Mouse (Mus musculus) neural tube, embryonic 12.5 days (tissue): ENCODE data around the gene Fam167b. TPM values are rescaled to one million over a fixed set of nuclear protein-coding genes. Genes with fewer than 3 reads are reported as not detected.

Experiments
- ATAC-seq: fragments of 200-750 bp; cut with Nextera tagmentation; 2 replicates; pipeline ENCODE4 v1.8.0; 2017; ENCODE audit warnings: low read depth, mild to moderate bottlenecking, moderate TSS enrichment, moderate library complexity; ENCODE audit not compliant: low FRiP score
- H3K27ac ChIP-seq: fragments of 300-500 bp; sonication (generic); 2 replicates; pipeline ENCODE4 v1.5.1; 2016
- H3K27me3 ChIP-seq: fragments of 300-500 bp; sonication (generic); replicated peaks from 2 replicates; pipeline ENCODE4 v1.6.1; 2016; ENCODE audit warnings: mild to moderate bottlenecking
- H3K36me3 ChIP-seq: fragments of 300-500 bp; sonication (generic); 2 replicates; pipeline ENCODE4 v1.6.1; 2016; ENCODE audit warnings: mild to moderate bottlenecking
- H3K4me1 ChIP-seq: fragments of 300-500 bp; sonication (generic); 2 replicates; pipeline ENCODE4 v1.6.1; 2016
- H3K4me2 ChIP-seq: fragments of 300-500 bp; sonication (generic); replicated peaks from 2 replicates; pipeline ENCODE4 v1.6.1; 2016; ENCODE audit warnings: mild to moderate bottlenecking
- H3K4me3 ChIP-seq: fragments of 300-500 bp; sonication (generic); 2 replicates; pipeline ENCODE4 v1.5.1; 2016
- H3K9ac ChIP-seq: fragments of 300-500 bp; sonication (generic); 2 replicates; pipeline ENCODE4 v1.6.1; 2016; ENCODE audit warnings: mild to moderate bottlenecking
- H3K9me3 ChIP-seq: fragments of 300-500 bp; sonication (generic); 2 replicates; pipeline ENCODE4 v1.6.1; 2016; ENCODE audit warnings: mild to moderate bottlenecking
- WGBS: fragments of 180-500 bp; shearing (Covaris S2); methylation state at CpG from one replicate; pipeline ENCODE4 v1.1.7; 2016; 5-methylcytosine and 5-hydroxymethylcytosine counted together
- polyA plus RNA-seq: library from polyadenylated mRNA; unstranded; fragments of >200 nt; fragmentation: Nextera tagmentation; extraction: Ambion mirVana; gene quantifications from 2 replicates; pipeline ENCODE4 v1.2.1, GENCODE M21; 2016

Gene Fam167b
- polyA plus RNA-seq, 1 experiment from 2014 or later: 1.5 TPM

GRCm38 (mm10) chr4:129618786-129619691, 40.7 kb upstream of the Fam167b start, which contains the start of gene Iqcc:
Gene Iqcc (minus strand): TSS chr4:129619099.
- peaks cover 19% of the 10 kb centered on the region; the same call in 1 of the 2 replicates for H3K36me3 ChIP-seq
- no peaks in the 10 kb centered on the region for H3K9me3 ChIP-seq
- H3K27me3 ChIP-seq: no peaks in the 10 kb centered on the region
- H3K9ac ChIP-seq: peak within 1 kb of the TSS; percentile 67
- H3K4me1 ChIP-seq: peaks cover 19% of the 10 kb centered on the region
- WGBS: 6% methylated on average over 44 of the region's 44 CpGs
- H3K27ac ChIP-seq: 0 out of 2 replicates have a peak within 1 kb of the TSS, but pooled peaks have one; percentile 1
- peak; percentile 82 for ATAC-seq
- peak within 1 kb of the TSS; percentile 46 for H3K4me3 ChIP-seq
- H3K4me2 ChIP-seq: peak within 1 kb of the TSS; percentile 85

- Histone ChIP-seq H3K9me3 (no peaks in the 10 kb centered on the region), H3K36me3 (peaks cover 19% of the 10 kb centered on the region; the same call in 1 of the 2 replicates), H3K9ac (peak overlapping the region; percentile 67; the same call in 1 of the 2 replicates), H3K27me3 (no peaks in the 10 kb centered on the region), H3K4me1 (peaks cover 17% of the 10 kb centered on the region), H3K4me3 (peak overlapping the region; percentile 46), H3K4me2 (peak overlapping the region; percentile 85), H3K27ac (no peak overlapping the region)
- WGBS: 93% methylated on average over 5 of the region's 5 CpGs
- ATAC-seq: no peak
Observed at GRCm38 (mm10) chr4:129618031-129618430, 39.7 kb upstream of the Fam167b start.

GRCm38 (mm10) chr4:129617121-129617641, 38.8 kb upstream of the Fam167b start:
- 97% methylated on average over 7 of the region's 7 CpGs for WGBS
- no peak overlapping the region for H3K4me3 ChIP-seq
- ATAC-seq: no peak
- H3K4me1 ChIP-seq: peaks cover 8% of the 10 kb centered on the region
- H3K27me3 ChIP-seq: no peaks in the 10 kb centered on the region
- no peak overlapping the region for H3K4me2 ChIP-seq
- H3K9ac ChIP-seq: no peak overlapping the region
- no peaks in the 10 kb centered on the region for H3K9me3 ChIP-seq
- no peak overlapping the region for H3K27ac ChIP-seq
- H3K36me3 ChIP-seq: peaks cover 19% of the 10 kb centered on the region; the same call in 1 of the 2 replicates

- Histone ChIP-seq H3K4me3 (no peak overlapping the region), H3K4me1 (peaks cover 8% of the 10 kb centered on the region), H3K4me2 (no peak overlapping the region), H3K36me3 (peaks cover 19% of the 10 kb centered on the region; the same call in 1 of the 2 replicates), H3K9ac (no peak overlapping the region), H3K27ac (no peak overlapping the region), H3K27me3 (no peaks in the 10 kb centered on the region), H3K9me3 (no peaks in the 10 kb centered on the region)
- WGBS: 93% methylated on average over 3 of the region's 3 CpGs
- no peak for ATAC-seq
Observed at GRCm38 (mm10) chr4:129616631-129617030, 38.3 kb upstream of the Fam167b start.

GRCm38 (mm10) chr4:129615801-129616290, 37.5 kb upstream of the Fam167b start:
- H3K9me3 ChIP-seq: no peaks in the 10 kb centered on the region
- no peak for ATAC-seq
- no peak overlapping the region for H3K27ac ChIP-seq
- H3K4me3 ChIP-seq: no peak overlapping the region
- no peaks in the 10 kb centered on the region for H3K27me3 ChIP-seq
- no peak overlapping the region for H3K9ac ChIP-seq
- peaks cover 19% of the 10 kb centered on the region; the same call in 1 of the 2 replicates for H3K36me3 ChIP-seq
- H3K4me2 ChIP-seq: no peak overlapping the region
- H3K4me1 ChIP-seq: peaks cover 8% of the 10 kb centered on the region
- WGBS: 89% methylated on average over 9 of the region's 9 CpGs

- no peak for ATAC-seq
- H3K36me3 ChIP-seq: peaks cover 23% of the 10 kb centered on the region
- H3K9ac ChIP-seq: no peak within 1 kb of the TSS
- H3K4me1 ChIP-seq: peaks cover 8% of the 10 kb centered on the region
- no peak within 1 kb of the TSS for H3K27ac ChIP-seq
- H3K9me3 ChIP-seq: no peaks in the 10 kb centered on the region
- no peaks in the 10 kb centered on the region for H3K27me3 ChIP-seq
- 83% methylated on average over 6 of the region's 6 CpGs for WGBS
- H3K4me3 ChIP-seq: no peak within 1 kb of the TSS
- H3K4me2 ChIP-seq: no peak within 1 kb of the TSS
Observed at GRCm38 (mm10) chr4:129614093-129614492, 35.7 kb upstream of the Fam167b start, which contains the start of gene Dcdc2b. Gene Dcdc2b (minus strand): TSS chr4:129614257.

- H3K9me3 ChIP-seq: no peaks in the 10 kb centered on the region
- peaks cover 27% of the 10 kb centered on the region for H3K36me3 ChIP-seq
- no peak overlapping the region for H3K4me2 ChIP-seq
- ATAC-seq: peak; percentile 41; the same call in 1 of the 2 replicates
- WGBS: 67% methylated on average over 4 of the region's 4 CpGs
- no peak overlapping the region for H3K27ac ChIP-seq
- no peaks in the 10 kb centered on the region for H3K27me3 ChIP-seq
- H3K9ac ChIP-seq: no peak overlapping the region
- no peak overlapping the region for H3K4me3 ChIP-seq
- H3K4me1 ChIP-seq: no peaks in the 10 kb centered on the region
Observed at GRCm38 (mm10) chr4:129610472-129610871, 32.1 kb upstream of the Fam167b start.

GRCm38 (mm10) chr4:129610026-129610425, 31.7 kb upstream of the Fam167b start:
- Histone ChIP-seq H3K27me3 (no peaks in the 10 kb centered on the region), H3K27ac (no peak overlapping the region), H3K36me3 (peaks cover 30% of the 10 kb centered on the region), H3K9ac (no peak overlapping the region), H3K4me2 (no peak overlapping the region), H3K4me3 (no peak overlapping the region), H3K9me3 (no peaks in the 10 kb centered on the region), H3K4me1 (no peaks in the 10 kb centered on the region)
- 63% methylated on average over 4 of the region's 4 CpGs for WGBS
- no peak for ATAC-seq

- Histone ChIP-seq H3K9me3 (no peaks in the 10 kb centered on the region), H3K27ac (no peak overlapping the region), H3K4me1 (no peaks in the 10 kb centered on the region), H3K4me2 (no peak overlapping the region), H3K36me3 (peaks cover 38% of the 10 kb centered on the region), H3K4me3 (no peak overlapping the region), H3K9ac (0 out of 2 replicates have a peak overlapping the region, but pooled peaks have one; percentile 13), H3K27me3 (no peaks in the 10 kb centered on the region)
- 84% methylated on average over 12 of the region's 12 CpGs for WGBS
- 0 out of 2 replicates have a peak, but pooled peaks have one; percentile 14 for ATAC-seq
Observed at GRCm38 (mm10) chr4:129609139-129609631, 30.8 kb upstream of the Fam167b start.

- Histone ChIP-seq H3K27me3 (no peaks in the 10 kb centered on the region), H3K4me1 (no peaks in the 10 kb centered on the region), H3K4me2 (no peak overlapping the region), H3K9me3 (no peaks in the 10 kb centered on the region), H3K4me3 (no peak overlapping the region), H3K27ac (no peak overlapping the region), H3K36me3 (peaks cover 44% of the 10 kb centered on the region), H3K9ac (no peak overlapping the region)
- ATAC-seq: peak; percentile 74
- WGBS: 39% methylated on average over 7 of the region's 7 CpGs
Observed at GRCm38 (mm10) chr4:129608426-129609025, 30.2 kb upstream of the Fam167b start.

GRCm38 (mm10) chr4:129600233-129601158, 22.1 kb upstream of the Fam167b start, which contains the start of the genes Eif3i and Tmem234:
Gene Eif3i (minus strand): TSS chr4:129600648.
Gene Tmem234 (plus strand): TSS chr4:129600668.
- H3K4me2 ChIP-seq: peak within 1 kb of the TSS; percentile 91
- WGBS: under 1% methylated on average over 74 of the region's 74 CpGs
- peak within 1 kb of the TSS; percentile 70 for H3K9ac ChIP-seq
- H3K9me3 ChIP-seq: no peaks in the 10 kb centered on the region
- H3K36me3 ChIP-seq: peaks cover 52% of the 10 kb centered on the region
- no peaks in the 10 kb centered on the region for H3K27me3 ChIP-seq
- peak within 1 kb of the TSS; percentile 33; the same call in 1 of the 2 replicates for H3K27ac ChIP-seq
- peak within 1 kb of the TSS; percentile 93 for H3K4me3 ChIP-seq
- peaks cover 27% of the 10 kb centered on the region for H3K4me1 ChIP-seq
- peak; percentile 88 for ATAC-seq
